Mouse (Mus musculus): ENCODE results near the gene Pemt.
"Not testable (repeated sequence)": the region's sequence is repeated elsewhere in the genome, so short reads cannot be mapped to it uniquely, and the experiment has no call there.

The Pemt gene

GRCm38 (mm10) chr11:59952892-59953291 is 93.4 kb downstream of the Pemt start:
- no peak for DNase-seq (ENCODE audit: low read depth, low spot score)

- no peak for DNase-seq (ENCODE audit: low read depth, low spot score)
Observed at GRCm38 (mm10) chr11:59948401-59948767, 97.9 kb downstream of the Pemt start.

- DNase-seq (ENCODE audit: low read depth, low spot score), result peak; percentile 88
Observed at GRCm38 (mm10) chr11:59947752-59948400, 98.4 kb downstream of the Pemt start, which contains the start of gene Med9. TSS of gene Med9 (plus strand) at chr11:59948206.

GRCm38 (mm10) chr11:59944855-59945254 is 101.4 kb downstream of the Pemt start:
- not testable (repeated sequence) for DNase-seq (ENCODE audit: low read depth, low spot score)

- no peak for DNase-seq (ENCODE audit: low read depth, low spot score)
Observed at GRCm38 (mm10) chr11:59941391-59941790, 104.9 kb downstream of the Pemt start.

- no peak for DNase-seq (ENCODE audit: low read depth, low spot score)
Observed at GRCm38 (mm10) chr11:59940645-59941044, 105.6 kb downstream of the Pemt start.

- DNase-seq (ENCODE audit: low read depth, low spot score), result no peak
Observed at GRCm38 (mm10) chr11:59939821-59940220, 106.5 kb downstream of the Pemt start.

- no peak for DNase-seq (ENCODE audit: low read depth, low spot score)
Observed at GRCm38 (mm10) chr11:59937615-59938014, 108.7 kb downstream of the Pemt start.

- no peak for DNase-seq (ENCODE audit: low read depth, low spot score)
Observed at GRCm38 (mm10) chr11:59937023-59937422, 109.3 kb downstream of the Pemt start.

GRCm38 (mm10) chr11:59933943-59934342 is 112.3 kb downstream of the Pemt start:
- DNase-seq (ENCODE audit: low read depth, low spot score), result no peak

GRCm38 (mm10) chr11:59932560-59933337 is 113.5 kb downstream of the Pemt start:
- no peak for DNase-seq (ENCODE audit: low read depth, low spot score)

- DNase-seq (ENCODE audit: low read depth, low spot score), result no peak
Observed at GRCm38 (mm10) chr11:59930031-59930430, 116.3 kb downstream of the Pemt start.

GRCm38 (mm10) chr11:59921265-59921664 is 125.0 kb downstream of the Pemt start:
- DNase-seq (ENCODE audit: low read depth, low spot score), result no peak

All from CD4-positive helper T cell, adult 2 months (primary cell).